Mouse (Mus musculus) gastrocnemius, postnatal 10 days (tissue): ENCODE measurements around the gene Pfkl. TPM values are rescaled to one million over a fixed set of nuclear protein-coding genes. Genes with fewer than 3 reads are reported as not detected.
"Not testable (repeated sequence)": the region's sequence is repeated elsewhere in the genome, so short reads cannot be mapped to it uniquely, and the experiment has no call there.

Experiments used
- DNase-seq: peaks from one replicate; pipeline ENCODE4 v3.0.0; 2021; ENCODE audit warnings: mixed read lengths
- total RNA-seq, 2 experiments: library from RNA; stranded (reverse); gene quantifications; 2 replicates each; pipeline ENCODE4 v1.2.3; 2021

Pfkl gene
- total RNA-seq, 2 experiments from 2014 or later, result 9.7 to 12.2 TPM

DNA sequence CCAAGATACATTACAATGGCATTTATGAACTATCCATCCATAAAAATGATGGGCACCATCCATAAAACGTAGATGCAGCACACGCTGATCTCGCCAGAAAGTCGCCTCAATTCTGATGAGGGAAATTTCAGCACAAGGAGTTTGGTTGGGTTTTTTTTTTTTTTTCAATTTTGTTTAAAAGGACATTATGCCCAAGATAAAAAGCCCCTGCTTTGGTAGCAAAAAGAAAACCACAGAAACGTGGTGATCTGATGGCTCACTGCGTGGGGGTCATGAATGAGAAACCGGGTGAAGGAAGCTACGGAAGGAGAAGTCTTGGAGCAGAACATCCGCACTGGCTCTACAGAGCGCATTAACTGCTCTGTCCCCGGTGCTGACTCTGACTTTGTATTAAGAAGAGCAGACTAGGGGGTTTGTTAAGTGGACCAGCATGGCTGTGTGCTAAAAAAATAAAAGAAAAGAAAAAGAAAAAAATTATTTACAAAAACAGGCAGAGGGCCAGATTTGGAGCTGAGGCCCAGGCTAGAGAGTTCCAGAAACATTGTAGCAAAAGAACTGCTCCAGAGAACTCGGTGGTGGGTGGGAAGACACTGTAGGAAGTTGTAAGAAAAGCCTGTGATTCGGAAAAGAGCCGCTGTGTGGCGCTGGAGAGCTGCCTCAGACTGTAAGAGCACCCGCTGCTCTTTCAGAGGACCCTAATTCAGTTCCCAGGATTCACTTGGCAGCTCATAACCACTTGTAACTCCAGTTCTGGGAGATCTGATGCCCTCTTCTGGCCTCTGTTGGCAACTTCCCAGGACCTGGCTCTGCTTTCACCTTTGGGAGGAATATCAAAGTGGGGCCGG lies 38.0 kb downstream of the Pfkl start:
- DNase-seq, result peak; percentile 42

GRCm38 (mm10) chr10:77971191-77971590 lies 38.7 kb downstream of the Pfkl start:
- no peak for DNase-seq

DNA sequence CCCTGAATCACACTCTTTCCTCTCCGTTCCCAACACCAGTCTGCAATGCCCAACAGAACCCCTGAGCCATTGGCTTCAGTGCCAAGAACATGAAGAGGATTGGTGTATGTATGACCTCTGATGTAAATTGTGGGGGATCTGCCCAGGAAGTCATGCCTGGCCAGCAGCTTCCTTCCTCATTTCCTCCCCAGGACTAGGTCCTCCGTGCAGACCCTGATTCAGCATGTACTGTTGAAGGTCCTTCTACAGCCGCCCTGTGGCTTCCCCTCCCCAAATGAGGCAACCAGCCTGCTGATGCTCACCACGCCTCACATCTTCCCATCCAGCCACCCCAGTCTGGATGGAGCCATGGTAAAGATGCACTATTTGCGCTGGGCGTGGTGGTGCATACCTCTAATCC lies 39.4 kb downstream of the Pfkl start, which contains the start of gene Trpm2:
Trpm2 (minus strand) TSS at position 83 of the 400 bp plus-strand sequence.
- DNase-seq, result no peak

GRCm38 (mm10) chr10:77969973-77970325 lies 39.9 kb downstream of the Pfkl start:
- no peak for DNase-seq

DNA sequence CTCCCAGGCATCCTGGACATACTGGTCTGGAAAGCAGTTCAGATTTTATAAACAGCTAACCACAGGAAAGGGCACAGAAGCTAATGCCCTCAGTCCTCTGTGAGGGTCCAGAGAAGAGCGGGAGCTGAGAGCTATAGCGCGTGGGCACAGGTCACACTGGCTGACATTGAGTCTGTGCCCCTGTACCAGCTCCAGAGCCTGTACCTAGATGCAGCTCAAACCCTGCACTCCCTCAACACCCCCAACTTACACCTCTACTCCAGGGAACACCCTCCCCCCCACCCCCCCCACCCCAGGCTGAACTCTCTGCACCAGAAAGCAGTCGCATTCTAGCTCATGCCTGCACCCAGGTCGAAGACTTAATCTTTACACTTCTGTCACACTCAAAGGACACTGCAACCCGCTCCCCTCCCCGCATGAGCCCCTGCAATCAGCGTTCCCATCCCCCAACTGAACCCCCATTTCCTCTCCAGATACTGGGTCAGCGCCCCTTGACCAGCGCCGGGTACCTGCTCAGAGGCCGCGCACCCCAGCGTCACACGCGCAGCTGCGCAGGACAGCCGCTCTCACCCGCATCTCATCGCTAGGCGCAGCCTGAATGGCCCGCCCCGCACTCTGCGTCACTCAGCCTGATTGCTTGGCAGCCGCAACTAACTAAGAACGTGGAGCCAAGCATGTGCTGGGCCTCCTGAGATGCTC lies 40.5 kb downstream of the Pfkl start:
- peak; percentile 48 for DNase-seq

DNA sequence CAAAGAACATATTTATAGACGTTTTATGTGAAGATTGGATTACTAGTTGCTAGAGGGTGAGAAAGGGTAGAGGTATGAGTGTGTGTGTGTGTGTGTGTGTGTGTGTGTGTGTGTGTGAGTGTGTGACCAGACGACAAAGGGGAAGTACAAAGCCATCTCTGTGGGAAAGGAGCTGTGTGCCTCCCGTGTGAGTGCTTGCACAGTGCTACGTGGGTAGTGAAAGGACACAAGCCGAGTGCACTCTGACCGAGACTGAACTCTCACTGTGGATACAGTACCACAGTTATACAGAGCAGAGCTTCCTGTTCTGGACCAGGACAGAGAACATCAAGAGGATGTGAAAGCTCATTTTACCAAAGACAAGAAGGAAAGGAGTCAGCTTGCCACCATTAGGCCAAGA lies 45.9 kb downstream of the Pfkl start:
- DNase-seq, result no peak

DNA sequence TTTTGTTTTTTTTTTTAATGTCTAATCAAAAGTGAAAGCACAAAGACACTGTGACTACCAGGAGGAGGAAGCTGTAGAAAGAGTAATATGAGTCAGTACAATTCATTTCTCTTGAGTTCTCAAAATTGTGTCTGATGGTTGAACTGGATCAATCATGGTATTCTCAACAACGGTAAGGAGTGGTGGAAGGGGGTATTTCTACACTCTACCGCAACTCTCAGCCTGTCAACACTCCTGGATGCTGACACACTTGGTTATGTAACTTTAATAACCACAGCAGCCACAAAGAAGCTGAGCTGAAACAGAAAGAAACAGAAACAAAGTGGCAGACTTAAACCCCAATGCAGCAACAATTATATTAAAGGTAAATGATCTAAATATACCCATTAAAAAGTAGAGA lies 47.2 kb downstream of the Pfkl start:
- no peak for DNase-seq

- DNase-seq, result not testable (repeated sequence)
These were observed 59.4 kb downstream of the Pfkl start for GRCm38 (mm10) chr10:77950468-77950867.

DNA sequence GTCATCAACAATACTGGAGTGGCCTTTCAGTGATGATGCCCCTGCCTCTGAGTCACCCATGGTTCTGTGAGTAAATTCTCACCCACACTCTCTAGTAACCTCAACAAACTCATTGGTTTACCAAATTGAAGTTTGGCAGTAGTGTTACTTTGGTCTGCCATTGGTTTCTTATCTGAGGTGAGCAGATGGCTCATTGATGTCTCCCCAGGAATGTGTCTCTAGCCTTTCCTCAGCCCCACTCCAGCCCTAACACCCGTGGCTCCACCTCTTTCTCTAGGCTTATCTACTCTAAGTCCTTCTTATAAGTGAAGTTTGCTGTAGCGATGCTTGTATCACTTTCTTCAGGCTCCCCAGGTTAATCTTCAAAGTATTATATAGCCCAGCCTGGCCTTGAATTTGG lies 70.2 kb downstream of the Pfkl start:
- no peak for DNase-seq

Other genes starting within 250 kb of the Pfkl start
- not detected for gene Gm3238, start 238.8 kb downstream of the Pfkl start, total RNA-seq
- not detected for gene Gm7138, start 233.1 kb downstream of the Pfkl start, total RNA-seq
- gene Gm3250, start 227.5 kb downstream of the Pfkl start, total RNA-seq, result not detected
- not detected for gene Gm7137, start 221.9 kb downstream of the Pfkl start, total RNA-seq
- gene Gm9639, start 215.0 kb downstream of the Pfkl start, total RNA-seq, result not detected
- not detected for gene Gm19668, start 210.9 kb downstream of the Pfkl start, total RNA-seq
- gene Gm9507, start 198.2 kb downstream of the Pfkl start, total RNA-seq, result not detected
- not detected for gene Gm2696, start 195.4 kb downstream of the Pfkl start, total RNA-seq
- gene Krtap10-4, start 183.0 kb downstream of the Pfkl start, total RNA-seq, result not detected
- gene Krtap10-10, start 174.1 kb downstream of the Pfkl start, total RNA-seq, result not detected
- gene Gm36176, start 163.3 kb downstream of the Pfkl start, total RNA-seq, result not detected
- not detected for gene Gm10318, start 157.2 kb downstream of the Pfkl start, total RNA-seq
- not detected for gene Gm3285, start 148.1 kb downstream of the Pfkl start, total RNA-seq
- gene Lrrc3, start 107.5 kb downstream of the Pfkl start, total RNA-seq, result under 1 TPM; 0.72 to 0.78 TPM
- gene Trpm2, start 39.5 kb downstream of the Pfkl start, total RNA-seq, result under 1 TPM; 0.26 to 0.75 TPM
- 1 to 10 TPM; 5.1 to 6.3 TPM for gene 1810043G02Rik, start 31.6 kb downstream of the Pfkl start, total RNA-seq
- gene Dnmt3l, start 31.9 kb upstream of the Pfkl start, total RNA-seq, result not detected
- not detected for gene Aire, start 33.5 kb upstream of the Pfkl start, total RNA-seq
- 1 to 10 TPM; 2.0 to 2.3 TPM for gene Icosl, start 59.2 kb upstream of the Pfkl start, total RNA-seq
- gene D10Jhu81e, start 159.7 kb upstream of the Pfkl start, total RNA-seq, result 100 to 1,000 TPM; 119 to 143 TPM
- gene Pwp2, start 175.1 kb upstream of the Pfkl start, total RNA-seq, result 1 to 10 TPM; 8.6 to 8.8 TPM
- 10 to 100 TPM; 35.2 to 37.9 TPM for gene Trappc10, start 234.6 kb upstream of the Pfkl start, total RNA-seq